Mouse (Mus musculus) T-cell, adult 66 days (primary cell): ENCODE results near the gene Pck2. TPM values are rescaled to one million over a fixed set of nuclear protein-coding genes. Genes with fewer than 3 reads are reported as not detected.

Source experiments
- total RNA-seq, 2 experiments: library from RNA; stranded (reverse); gene quantifications; 3 replicates in 1 of 2; 4 replicates in 1 of 2; pipeline ENCODE4 v1.2.4; 2023

The Pck2 gene
- 10 to 100 TPM; 12.3 to 20.4 TPM for total RNA-seq

DNA sequence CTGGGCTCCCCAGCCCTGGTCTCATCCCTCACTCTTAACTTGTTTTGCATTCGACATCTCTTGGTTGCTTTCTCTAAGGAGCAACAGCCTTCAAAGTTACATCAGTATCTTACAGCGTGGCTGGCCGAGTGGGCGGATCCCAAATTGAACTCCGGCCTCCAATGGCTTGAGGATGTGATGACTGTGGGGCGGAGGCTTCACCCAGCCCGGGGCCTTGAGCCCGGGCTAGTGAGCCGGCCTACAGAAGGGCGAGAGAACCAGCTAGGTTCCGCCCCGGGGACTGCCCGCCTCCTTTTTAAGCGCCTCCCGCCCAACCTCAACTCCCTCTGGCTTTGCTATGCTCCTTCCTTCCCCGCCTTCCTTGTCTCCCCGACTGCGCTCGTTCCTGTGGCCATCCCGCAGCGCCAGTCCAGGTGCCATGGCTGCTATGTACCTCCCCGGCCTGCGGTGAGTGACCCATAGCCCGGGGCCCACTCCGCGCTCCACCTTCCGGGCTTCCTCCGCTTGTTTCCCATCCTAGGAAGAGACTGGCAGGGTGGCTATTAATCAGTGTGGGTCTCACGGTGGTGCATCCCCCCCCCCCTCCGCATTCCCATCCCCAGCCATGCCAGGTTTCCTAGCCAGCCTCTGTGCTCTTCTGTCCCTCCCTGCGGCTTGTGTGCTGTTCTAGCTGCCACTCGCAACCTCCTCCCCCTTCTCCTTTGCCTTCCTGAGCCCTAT, at the start of gene Pck2:
TSS of gene Pck2 (plus strand) at position 200 of the 720 bp plus-strand sequence.

DNA sequence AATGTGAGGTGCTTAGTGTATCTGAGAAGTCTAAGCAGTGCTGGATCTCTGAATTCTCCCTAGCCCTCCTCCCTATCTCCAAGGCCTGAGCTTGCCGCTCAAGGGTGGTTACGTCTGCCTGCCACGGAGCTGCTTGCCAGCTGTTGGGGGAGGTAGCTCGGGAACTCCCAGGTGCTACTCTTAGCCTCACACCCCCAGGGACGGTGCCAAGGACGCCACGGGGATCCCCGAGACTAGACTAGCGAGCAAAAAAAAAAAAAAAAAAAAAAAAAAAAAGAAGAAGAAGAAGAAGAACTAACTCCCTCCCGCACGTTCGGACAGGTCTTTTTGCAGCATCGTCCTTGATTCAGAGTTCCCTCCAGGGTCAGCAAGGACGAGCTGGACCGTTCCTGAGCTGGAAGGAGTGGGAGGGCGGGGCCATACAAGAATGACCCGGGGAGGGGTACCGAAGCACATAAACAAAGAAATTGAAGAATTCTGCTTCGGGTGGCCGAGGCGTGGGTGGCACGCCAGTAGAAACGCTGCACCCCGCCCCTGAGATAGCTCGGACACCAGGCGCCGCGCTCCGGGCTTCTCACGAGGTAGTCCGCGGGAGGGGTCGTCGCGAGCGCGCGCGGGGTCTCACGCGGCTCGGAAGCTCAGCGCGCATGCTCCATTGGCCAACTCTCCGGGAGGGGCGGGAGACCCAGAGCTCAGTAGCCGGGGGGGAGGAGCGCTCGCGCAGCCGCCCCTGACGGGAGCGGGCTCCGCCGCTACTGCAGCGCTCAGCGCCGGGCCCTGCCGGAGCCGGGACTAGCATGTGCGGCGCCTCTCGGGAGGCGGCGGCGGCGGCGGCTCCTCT, 49.5 kb upstream of the Pck2 start, which contains the start of gene Carmil3:
TSS of gene Carmil3 (plus strand) at position 291 of the 841 bp plus-strand sequence.

DNA sequence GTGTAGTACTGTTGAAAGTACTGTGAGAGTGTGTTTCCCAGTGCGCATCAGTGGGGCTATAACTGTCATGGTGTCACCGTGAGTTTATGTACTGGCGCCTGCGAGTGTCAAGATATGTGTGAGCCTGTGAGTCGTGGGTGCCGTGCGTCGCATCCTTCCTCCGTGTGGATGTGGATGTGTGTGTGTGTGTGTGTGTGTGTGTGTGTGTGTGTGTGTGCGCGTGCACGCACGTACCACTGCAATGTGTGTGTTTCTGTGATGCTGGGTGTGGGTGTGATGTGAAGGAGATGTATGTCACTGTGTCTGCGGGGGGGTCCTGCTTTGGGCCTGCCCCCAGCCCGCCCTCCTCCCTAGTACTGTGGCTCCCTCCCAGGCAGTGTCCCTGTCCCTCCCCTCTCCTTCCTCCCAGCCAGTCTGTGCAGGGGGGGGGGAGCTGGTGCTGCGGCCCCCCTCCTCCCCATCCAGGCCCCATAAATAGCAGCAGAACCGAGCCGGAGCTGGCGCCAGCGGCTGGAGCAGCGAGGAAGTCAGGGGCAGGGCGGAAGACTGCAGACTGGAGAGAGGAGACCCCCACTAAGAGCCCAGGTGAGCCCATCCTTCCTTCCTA, 29.8 kb upstream of the Pck2 start, which contains the start of gene Cpne6:
TSS of gene Cpne6 (plus strand) at position 321 of the 607 bp plus-strand sequence.

DNA sequence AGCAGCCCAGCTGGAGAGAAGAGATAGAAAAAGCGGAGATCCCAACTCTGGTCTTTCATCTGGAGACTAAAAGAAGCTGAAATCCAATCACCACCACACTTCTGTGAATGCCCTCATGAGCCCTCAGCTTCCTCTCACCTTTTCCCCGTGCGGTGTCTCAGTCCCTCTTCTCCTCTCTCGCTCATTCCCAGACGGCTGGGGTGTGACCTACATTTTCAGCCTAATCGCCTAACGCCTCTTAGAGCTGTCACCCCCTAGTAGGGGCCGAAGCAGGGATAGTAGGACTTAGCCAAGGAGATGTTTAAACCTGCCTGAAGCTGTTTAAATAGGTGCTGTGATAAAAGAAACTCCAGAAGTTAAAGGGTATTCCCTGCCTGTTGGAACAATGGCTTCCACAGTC, 15.3 kb upstream of the Pck2 start, which contains the start of gene Nrl:
TSS of gene Nrl (minus strand) at position 197 of the 400 bp plus-strand sequence.

DNA sequence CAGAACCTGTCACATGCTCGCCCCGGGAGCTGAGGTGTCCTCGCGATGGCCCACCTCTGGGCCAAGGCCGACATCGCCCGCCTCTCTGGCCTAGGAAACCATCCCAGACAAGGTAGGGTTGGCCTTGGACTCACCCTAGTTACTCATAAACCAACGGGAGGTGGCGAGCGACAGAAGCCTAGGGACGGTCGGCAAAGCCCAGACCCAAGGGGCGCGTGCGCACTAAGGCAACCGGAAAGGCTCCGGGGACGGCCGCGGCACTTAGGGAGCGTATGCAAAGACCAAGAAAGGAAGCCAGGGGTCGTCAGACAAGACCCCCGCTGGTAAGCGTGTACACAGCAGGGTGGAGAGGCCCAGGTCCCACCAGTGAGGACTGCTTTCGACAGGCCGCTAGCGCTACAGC, 19.7 kb downstream of the Pck2 start, which contains the start of gene Dcaf11:
TSS of gene Dcaf11 (plus strand) at position 208 of the 403 bp plus-strand sequence.

DNA sequence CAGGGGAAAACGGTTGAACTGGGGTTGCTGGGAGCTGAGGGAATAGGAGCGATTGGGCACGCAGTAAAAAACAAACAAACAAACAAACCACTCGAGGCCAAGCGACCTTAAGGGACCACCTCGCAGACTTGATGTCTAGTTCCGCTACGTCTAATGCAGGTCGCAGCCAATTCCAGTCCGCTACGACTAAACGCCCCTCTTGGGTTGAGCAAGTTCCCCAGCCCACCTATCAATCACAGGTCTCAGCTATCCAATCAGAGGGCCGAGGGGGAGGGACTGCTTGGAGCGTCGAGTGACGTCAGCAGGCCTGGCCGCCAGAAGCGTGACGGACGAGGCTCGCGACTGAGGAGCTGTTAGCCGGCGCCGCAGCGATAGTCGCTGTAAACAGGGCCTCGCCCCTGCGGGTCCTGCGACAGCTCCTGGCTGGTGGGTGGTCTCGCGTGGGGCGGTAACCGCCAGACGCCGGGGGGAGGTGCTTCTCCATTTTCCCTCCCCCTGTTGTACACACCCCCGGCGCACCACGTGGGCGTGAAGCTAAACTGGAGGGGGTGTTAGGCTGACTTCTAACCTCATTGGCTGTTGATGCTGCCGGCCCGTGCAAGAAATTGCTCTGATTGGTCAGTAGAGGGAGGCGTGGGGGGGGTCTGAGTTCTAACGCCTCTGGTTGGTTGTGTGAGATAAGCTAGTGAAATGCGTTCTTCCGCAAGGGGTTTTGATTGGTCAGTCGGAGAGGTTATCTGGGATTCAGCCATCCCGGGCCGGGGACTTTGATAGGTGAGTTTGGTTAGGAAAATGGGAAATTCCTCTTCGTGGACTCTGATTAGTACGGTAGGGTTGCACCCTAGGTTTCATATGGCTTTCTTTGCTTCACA, 20.4 kb downstream of the Pck2 start, which contains the start of gene A730061H03Rik:
TSS of gene A730061H03Rik (minus strand) at position 205 of the 872 bp plus-strand sequence.

DNA sequence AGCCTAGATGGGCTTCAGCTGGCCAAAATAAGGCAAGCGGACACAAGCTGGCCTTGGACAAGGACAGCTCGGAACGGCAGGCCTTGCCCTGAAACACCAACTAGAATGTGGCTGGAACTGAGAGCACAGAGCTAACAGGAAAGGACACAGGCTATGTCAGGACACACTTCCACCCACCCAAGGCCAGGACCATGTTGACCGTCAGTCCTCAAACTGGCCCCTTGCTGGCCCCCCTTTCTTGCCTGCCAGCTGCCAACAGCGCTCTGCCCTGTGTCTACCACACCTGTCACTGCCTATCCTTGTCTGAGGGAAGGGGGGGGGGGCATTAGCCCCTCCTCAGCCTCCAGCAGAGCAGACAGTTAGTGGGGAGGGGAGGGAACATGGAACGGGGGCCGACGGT, 35.2 kb downstream of the Pck2 start, which contains the start of gene Fitm1:
TSS of gene Fitm1 (plus strand) at position 316 of the 400 bp plus-strand sequence.

DNA sequence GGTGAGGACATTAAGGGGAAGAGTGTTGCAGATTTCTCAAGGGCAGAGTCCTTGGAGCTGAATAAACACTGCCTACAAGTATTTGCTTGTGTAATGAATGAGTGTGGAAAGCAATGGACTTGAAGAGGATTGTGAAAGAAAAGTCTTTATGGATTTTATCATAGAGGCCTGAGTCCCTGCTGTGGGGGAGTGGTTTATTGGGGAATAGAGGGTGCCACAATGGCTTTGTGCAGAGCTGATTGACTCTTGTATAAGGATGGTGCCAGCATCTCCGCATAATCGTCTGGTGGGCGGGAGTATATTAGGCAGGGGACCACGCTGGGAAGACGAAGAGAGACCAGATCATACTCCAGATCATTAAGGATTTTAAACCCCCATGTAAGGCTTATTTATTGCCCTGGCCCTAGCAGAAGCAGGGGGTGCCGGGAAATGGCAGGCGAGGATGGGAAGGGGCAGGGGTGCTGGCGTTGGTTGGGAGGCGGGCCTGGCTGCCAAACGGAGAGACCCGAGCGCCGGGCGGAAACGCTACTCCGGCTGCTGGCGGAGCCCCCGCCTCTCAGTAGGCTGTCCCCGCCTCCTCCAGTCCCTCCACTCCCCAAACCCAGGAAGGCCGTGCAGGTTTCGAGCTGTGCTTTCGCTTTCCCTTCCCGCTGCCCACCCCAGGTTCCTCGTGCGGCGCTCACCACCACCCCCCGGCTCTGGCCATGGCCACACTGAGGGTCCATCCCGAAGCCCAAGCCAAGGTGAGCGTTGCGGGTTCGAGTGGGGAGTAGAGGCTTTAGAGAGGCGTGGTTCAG, 38.0 kb downstream of the Pck2 start, which contains the start of gene Psme1:
TSS of gene Psme1 (plus strand) at position 253 of the 797 bp plus-strand sequence.

DNA sequence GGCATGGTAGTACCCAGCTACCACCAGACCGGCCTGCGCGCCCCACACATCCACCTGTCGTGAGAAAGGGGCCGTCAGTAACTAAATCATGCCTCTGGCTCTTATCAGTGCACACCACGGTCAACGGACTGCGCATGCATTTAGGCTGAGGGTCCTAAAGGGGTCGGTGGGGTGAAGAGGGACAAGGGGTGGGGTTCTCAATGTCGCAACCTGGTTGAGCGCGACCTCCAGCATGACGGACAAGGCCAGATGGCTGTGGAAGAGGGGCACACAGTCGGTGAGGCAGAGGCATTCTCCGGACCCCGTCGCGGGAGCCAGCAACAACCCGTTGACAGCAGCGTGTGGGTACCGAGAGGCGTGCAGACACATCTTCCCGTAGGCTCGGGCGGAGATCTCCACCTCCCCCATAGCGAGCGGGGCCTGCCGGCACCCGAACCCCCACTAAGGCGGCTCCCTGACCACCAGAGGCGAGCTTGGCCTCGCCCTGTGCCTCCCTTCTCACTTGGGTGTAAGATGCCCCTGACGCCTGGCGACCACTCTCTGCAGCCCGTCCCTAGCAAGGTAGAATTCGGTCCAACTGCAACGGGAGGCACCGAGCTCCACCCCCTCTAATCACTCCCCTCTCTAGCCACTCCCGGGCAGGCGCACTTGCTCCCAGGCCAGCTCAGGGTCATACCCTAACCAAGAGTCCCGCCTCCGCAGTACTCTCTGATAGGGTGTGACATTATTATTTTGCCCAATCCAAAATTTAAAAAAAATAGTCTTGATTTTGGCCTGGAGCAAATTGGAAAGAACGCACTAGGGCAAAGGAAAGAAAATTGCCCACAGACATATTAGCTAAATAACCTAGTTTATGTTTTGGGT, 44.9 kb downstream of the Pck2 start, which contains the start of gene Emc9:
TSS of gene Emc9 (minus strand) at position 601 of the 864 bp plus-strand sequence.

DNA sequence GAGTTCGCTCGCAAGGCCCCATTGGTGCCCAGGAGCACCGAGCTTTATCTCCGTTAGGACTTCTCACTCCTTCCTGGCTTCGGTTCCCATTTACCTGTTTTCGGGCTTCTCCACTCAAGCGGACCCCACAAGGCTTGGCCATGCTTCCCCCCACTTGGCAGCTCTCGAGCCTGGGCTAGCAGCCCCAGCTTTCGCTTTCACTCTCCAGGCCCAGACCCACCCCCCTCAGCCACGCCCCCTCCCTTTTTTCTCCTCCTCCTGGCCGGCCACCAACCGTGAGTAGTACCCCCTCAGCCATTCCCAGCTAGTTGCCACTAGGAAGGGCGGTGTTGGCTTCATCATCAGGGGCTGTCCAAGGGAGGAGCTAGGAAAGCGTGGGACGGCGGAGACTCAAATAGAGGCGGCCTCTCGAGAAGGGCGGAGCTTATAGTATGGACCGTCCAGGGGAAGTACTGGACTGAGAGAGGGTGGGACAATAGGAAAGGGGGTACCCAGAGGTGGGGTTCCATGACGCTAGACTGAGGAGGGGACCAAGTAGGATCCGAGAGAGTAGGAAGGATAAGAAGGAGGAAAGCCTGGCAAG, 50.8 kb downstream of the Pck2 start, which contains the start of gene Psme2:
TSS of gene Psme2 (minus strand) at position 366 of the 583 bp plus-strand sequence.

DNA sequence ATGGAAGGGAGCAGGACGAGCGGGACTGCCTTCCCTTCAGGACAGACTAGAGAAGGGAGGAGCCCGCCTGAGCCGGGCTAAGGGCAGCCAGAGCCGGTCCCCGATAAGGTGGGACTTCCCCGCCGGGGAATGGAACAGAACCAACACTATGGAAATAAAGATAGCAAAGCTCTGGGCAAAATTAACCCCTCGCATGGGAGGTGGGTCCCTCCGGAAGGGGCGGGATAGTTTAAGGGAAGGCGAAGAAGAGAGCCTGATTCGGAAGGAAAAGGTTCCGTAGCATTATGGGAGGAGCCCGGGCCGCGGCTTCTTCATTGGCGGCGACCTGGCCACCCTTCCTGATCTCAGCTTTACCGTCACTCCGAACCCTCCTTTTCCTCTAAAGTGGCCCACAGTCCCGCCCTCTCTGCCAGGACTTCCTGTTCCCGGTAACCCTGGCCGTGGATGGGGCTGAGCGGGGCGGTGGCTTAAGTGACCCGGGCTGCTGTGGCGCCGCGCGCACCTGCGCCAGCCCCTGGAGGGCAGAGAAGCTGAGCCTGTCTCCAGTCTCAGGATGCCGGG, 51.3 kb downstream of the Pck2 start, which contains the start of gene Rnf31:
TSS of gene Rnf31 (plus strand) at position 378 of the 561 bp plus-strand sequence.

Other genes starting within 250 kb of the Pck2 start
- gene Dhrs4, start 61.5 kb upstream of the Pck2 start, total RNA-seq, result 10 to 100 TPM; 23.0 to 26.3 TPM
- under 1 TPM; 0.64 to 0.68 TPM for gene Carmil3, start 49.6 kb upstream of the Pck2 start, total RNA-seq
- gene Cpne6, start 29.8 kb upstream of the Pck2 start, total RNA-seq, result not detected
- not detected for gene Nrl, start 15.3 kb upstream of the Pck2 start, total RNA-seq
- gene Dcaf11, start 19.7 kb downstream of the Pck2 start, total RNA-seq, result 10 to 100 TPM; 73.6 to 74.9 TPM
- 1 to 10 TPM; 4.9 to 6.6 TPM for gene A730061H03Rik, start 20.1 kb downstream of the Pck2 start, total RNA-seq
- not detected for gene Fitm1, start 35.4 kb downstream of the Pck2 start, total RNA-seq
- 100 to 1,000 TPM; 310 to 383 TPM for gene Psme1, start 37.9 kb downstream of the Pck2 start, total RNA-seq
- gene Emc9, start 45.0 kb downstream of the Pck2 start, total RNA-seq, result 10 to 100 TPM; 23.4 to 24.2 TPM
- gene Psme2, start 50.8 kb downstream of the Pck2 start, total RNA-seq, result 100 to 1,000 TPM; 462 to 464 TPM
- gene Rnf31, start 51.4 kb downstream of the Pck2 start, total RNA-seq, result 100 to 1,000 TPM; 112 to 116 TPM
- gene Irf9, start 63.3 kb downstream of the Pck2 start, total RNA-seq, result 100 to 1,000 TPM; 104 to 137 TPM
- gene Rec8, start 77.8 kb downstream of the Pck2 start, total RNA-seq, result 1 to 10 TPM in 1 of 2 experiments, not detected in 1; 1.3 TPM
- gene Ipo4, start 95.7 kb downstream of the Pck2 start, total RNA-seq, result 10 to 100 TPM; 70.5 to 88.4 TPM
- 1 to 10 TPM; 4.0 to 4.6 TPM for gene Gm49378, start 97.6 kb downstream of the Pck2 start, total RNA-seq
- 10 to 100 TPM; 43.9 to 52.9 TPM for gene Tm9sf1, start 103.5 kb downstream of the Pck2 start, total RNA-seq
- gene Tssk4, start 109.9 kb downstream of the Pck2 start, total RNA-seq, result 1 to 10 TPM; 4.1 to 5.9 TPM
- gene Mdp1, start 120.2 kb downstream of the Pck2 start, total RNA-seq, result 10 to 100 TPM; 44.5 to 56.7 TPM
- gene Gmpr2, start 131.7 kb downstream of the Pck2 start, total RNA-seq, result 10 to 100 TPM; 19.3 to 25.8 TPM
- gene Nedd8, start 131.9 kb downstream of the Pck2 start, total RNA-seq, result 100 to 1,000 TPM; 182 to 187 TPM
- gene Tinf2, start 141.6 kb downstream of the Pck2 start, total RNA-seq, result 100 to 1,000 TPM in 1 of 2 experiments, 10 to 100 TPM in 1; 94.4 to 113 TPM
- 1 to 10 TPM; 4.4 to 4.9 TPM for gene Tgm1, start 173.7 kb downstream of the Pck2 start, total RNA-seq
- 100 to 1,000 TPM in 1 of 2 experiments, 10 to 100 TPM in 1; 82.0 to 104 TPM for gene Rabggta, start 182.0 kb downstream of the Pck2 start, total RNA-seq
- 10 to 100 TPM; 16.5 to 19.4 TPM for gene Dhrs1, start 205.4 kb downstream of the Pck2 start, total RNA-seq
- gene Nop9, start 205.4 kb downstream of the Pck2 start, total RNA-seq, result 10 to 100 TPM; 31.3 to 38.2 TPM
- not detected for gene Cideb, start 218.2 kb downstream of the Pck2 start, total RNA-seq
- 1 to 10 TPM; 1.4 to 1.5 TPM for gene Ltb4r2, start 221.2 kb downstream of the Pck2 start, total RNA-seq
- under 1 TPM; 0.52 to 0.95 TPM for gene Ltb4r1, start 225.7 kb downstream of the Pck2 start, total RNA-seq
- gene Adcy4, start 243.8 kb downstream of the Pck2 start, total RNA-seq, result 1 to 10 TPM in 1 of 2 experiments, under 1 TPM in 1; 0.15 to 1.0 TPM
- gene Ripk3, start 248.6 kb downstream of the Pck2 start, total RNA-seq, result 10 to 100 TPM; 55.9 to 66.9 TPM